Mouse (Mus musculus) brain, embryonic 14.5 days (tissue): ENCODE measurements at regions not wholly inside any gene's neighbourhood (a gene's known extent, or its start where the extent isn't known, plus 50 kb on each side); places are given as distances from the start of the nearest gene placed in this dataset.

ENCODE experiments used
- CTCF ChIP-seq: fragments of 200-500 bp; IDR thresholded peaks from 2 replicates; pipeline ENCODE4 v1.5.1; 2012; ENCODE audit warnings: inconsistent platforms, mild to moderate bottlenecking, moderate library complexity, borderline replicate concordance; ENCODE audit not compliant: insufficient read depth, insufficient read length; ENCODE audit errors: extremely low read depth
- POLR2A ChIP-seq: fragments of 200-500 bp; IDR thresholded peaks from 2 replicates; pipeline ENCODE4 v1.6.1; 2012; ENCODE audit warnings: mild to moderate bottlenecking, inconsistent platforms, borderline replicate concordance; ENCODE audit not compliant: poor library complexity, insufficient read depth, insufficient read length, severe bottlenecking; ENCODE audit errors: extremely low read depth

DNA sequence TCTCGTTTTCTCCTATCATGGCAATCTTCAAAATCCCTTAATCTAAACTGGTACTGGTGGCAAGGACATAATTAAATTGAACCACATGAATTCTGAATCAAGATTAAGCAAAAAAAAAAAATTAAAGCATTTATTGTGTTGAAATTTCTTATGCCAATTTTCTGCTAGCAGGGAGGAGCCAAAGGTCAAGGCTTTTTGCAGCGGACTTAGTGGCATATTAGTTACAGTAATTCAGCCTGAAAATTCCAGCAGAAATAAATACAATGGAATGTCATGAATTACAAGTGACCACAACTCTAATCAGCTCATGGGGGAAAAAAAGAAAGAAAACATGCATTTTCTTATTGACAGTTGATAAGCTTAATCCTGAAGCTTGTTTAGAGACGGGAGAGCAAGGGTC lies 80.8 kb upstream of the Satb2 start:
- no peak for TF ChIP-seq POLR2A
- no peak for TF ChIP-seq CTCF
